Mouse (Mus musculus) liver, embryonic 15.5 days (tissue): ENCODE data around the gene Kcnk13. TPM values are rescaled to one million over a fixed set of nuclear protein-coding genes. Genes with fewer than 3 reads are reported as not detected.

Experiments used
- ATAC-seq: fragments of 200-750 bp; cut with Nextera tagmentation; 2 replicates; pipeline ENCODE4 v1.8.0; 2017; ENCODE audit warnings: moderate number of reproducible peaks, mild to moderate bottlenecking, moderate library complexity; ENCODE audit not compliant: insufficient read depth
- H3K27ac ChIP-seq: fragments of 300-500 bp; sonication (generic); replicated peaks from 2 replicates; pipeline ENCODE4 v1.5.1; 2015; ENCODE audit warnings: mild to moderate bottlenecking, inconsistent platforms
- H3K27me3 ChIP-seq: fragments of 300-500 bp; sonication (generic); 2 replicates; pipeline ENCODE4 v1.6.1; 2015; ENCODE audit warnings: mild to moderate bottlenecking, inconsistent platforms
- H3K36me3 ChIP-seq: fragments of 300-500 bp; sonication (generic); replicated peaks from 2 replicates; pipeline ENCODE4 v1.6.1; 2015; ENCODE audit warnings: moderate library complexity, mild to moderate bottlenecking, inconsistent platforms
- H3K4me1 ChIP-seq: fragments of 300-500 bp; sonication (generic); replicated peaks from 2 replicates; pipeline ENCODE4 v1.6.1; 2015; ENCODE audit warnings: inconsistent platforms
- H3K4me2 ChIP-seq: fragments of 300-500 bp; sonication (generic); 2 replicates; pipeline ENCODE4 v1.6.1; 2015; ENCODE audit warnings: moderate library complexity, mild to moderate bottlenecking, inconsistent platforms
- H3K4me3 ChIP-seq: fragments of 300-500 bp; sonication (generic); replicated peaks from 2 replicates; pipeline ENCODE4 v1.5.1; 2015; ENCODE audit warnings: mild to moderate bottlenecking, inconsistent platforms
- H3K9ac ChIP-seq: fragments of 300-500 bp; sonication (generic); 2 replicates; pipeline ENCODE4 v1.6.1; 2015; ENCODE audit warnings: moderate library complexity, mild to moderate bottlenecking, inconsistent platforms
- H3K9me3 ChIP-seq: fragments of 300-500 bp; sonication (generic); replicated peaks from 2 replicates; pipeline ENCODE4 v1.6.1; 2016; ENCODE audit warnings: inconsistent platforms
- WGBS: fragments of 180-500 bp; shearing (Covaris S2); methylation state at CpG from one replicate; pipeline ENCODE4 v1.1.7; 2015; ENCODE audit warnings: mixed read lengths; ENCODE audit not compliant: insufficient replicate concordance; 5-methylcytosine and 5-hydroxymethylcytosine counted together
- microRNA-seq: library from miRNA; unstranded; fragments of <30 nt; microRNA quantifications from one replicate; pipeline ENCODE4, GENCODE M21; 2016
- polyA plus RNA-seq: library from polyadenylated mRNA; unstranded; fragments of >200 nt; fragmentation: Nextera tagmentation; extraction: Ambion mirVana; gene quantifications from 2 replicates; pipeline ENCODE4 v1.2.1, GENCODE M21; 2015

Gene Kcnk13
- polyA plus RNA-seq, 1 experiment from 2014 or later, result 0.79 TPM

- Histone ChIP-seq H3K9me3 (no peaks in the 10 kb centered on the region), H3K36me3 (no peaks in the 10 kb centered on the region), H3K27me3 (peaks cover 6% of the 10 kb centered on the region), H3K27ac (no peak overlapping the region), H3K4me1 (no peaks in the 10 kb centered on the region), H3K9ac (no peak overlapping the region), H3K4me2 (no peak overlapping the region), H3K4me3 (no peak overlapping the region)
- no peak for ATAC-seq
- 58% methylated on average over 3 of the region's 3 CpGs for WGBS
Measured at GRCm38 (mm10) chr12:100099971-100100706, 135.8 kb downstream of the Kcnk13 start.

DNA sequence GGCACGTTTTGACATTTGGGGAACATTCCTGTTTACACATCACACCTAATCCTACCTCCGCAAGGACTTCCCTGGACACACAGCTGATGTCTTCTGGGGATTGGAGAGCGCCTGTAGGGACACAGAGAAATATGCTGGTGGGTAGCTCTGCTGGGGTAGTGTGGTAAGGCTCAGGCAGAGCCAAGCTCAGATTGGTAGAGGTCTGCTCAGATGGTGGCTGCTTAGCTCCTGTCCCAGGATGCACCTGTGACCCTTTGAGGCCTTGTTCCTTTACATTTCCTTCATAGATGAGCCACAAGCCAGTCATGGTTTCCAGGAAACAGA lies 136.4 kb downstream of the Kcnk13 start:
- Histone ChIP-seq H3K9me3 (no peaks in the 10 kb centered on the region), H3K4me2 (no peak overlapping the region), H3K27me3 (peaks cover 6% of the 10 kb centered on the region), H3K4me1 (no peaks in the 10 kb centered on the region), H3K27ac (no peak overlapping the region), H3K4me3 (no peak overlapping the region), H3K36me3 (no peaks in the 10 kb centered on the region), H3K9ac (no peak overlapping the region)
- ATAC-seq, result no peak
- WGBS, result 51% methylated on average over 3 of the region's 3 CpGs

DNA sequence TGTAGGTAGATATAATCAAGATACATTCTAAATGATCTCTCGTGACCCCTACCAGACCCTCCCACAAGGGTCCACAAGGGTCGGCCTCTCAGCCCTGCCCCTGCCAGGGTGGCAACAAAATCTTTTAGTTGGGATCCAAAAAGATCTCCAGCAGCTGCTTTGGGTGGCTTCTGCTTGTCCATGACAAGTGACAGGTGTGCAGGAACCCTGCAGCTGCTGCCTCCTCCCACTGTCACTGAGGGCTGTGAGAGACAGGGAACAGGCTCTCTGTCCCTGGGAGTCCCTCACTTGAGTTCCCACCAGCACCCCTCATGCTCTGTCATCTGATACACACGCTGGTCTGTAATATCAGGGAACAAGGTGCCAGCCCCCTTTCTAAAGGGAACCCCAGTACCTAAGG lies 137.4 kb downstream of the Kcnk13 start:
- H3K27me3 ChIP-seq, result peaks cover 6% of the 10 kb centered on the region
- no peak overlapping the region for H3K4me3 ChIP-seq
- no peaks in the 10 kb centered on the region for H3K36me3 ChIP-seq
- H3K4me1 ChIP-seq, result 0 out of 2 replicates have a peak, but pooled peaks cover 3% of the 10 kb centered on the region
- no peak overlapping the region for H3K27ac ChIP-seq
- no peak for ATAC-seq
- H3K9me3 ChIP-seq, result no peaks in the 10 kb centered on the region
- H3K4me2 ChIP-seq, result no peak overlapping the region
- WGBS, result 58% methylated on average over 3 of the region's 3 CpGs
- H3K9ac ChIP-seq, result no peak overlapping the region

DNA sequence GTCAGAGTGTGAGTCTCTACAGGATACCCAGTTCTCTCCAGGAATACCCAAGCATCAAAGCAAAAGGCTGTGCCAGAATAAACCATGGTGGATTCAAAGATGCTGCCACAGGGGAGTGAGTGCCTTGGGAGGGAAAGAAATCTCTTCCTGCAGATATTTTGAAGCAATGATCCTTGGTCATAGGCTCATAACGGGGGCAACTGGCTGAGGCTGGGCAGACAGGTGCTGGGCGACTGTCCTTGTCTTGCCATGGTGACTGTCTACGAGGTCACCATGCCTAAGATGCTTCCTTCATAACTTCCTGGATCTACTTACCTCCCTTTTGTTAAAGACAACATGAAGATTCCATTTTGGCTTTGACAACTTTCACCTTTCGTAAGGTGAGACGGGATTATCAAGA lies 140.2 kb downstream of the Kcnk13 start:
- peaks cover 6% of the 10 kb centered on the region for H3K27me3 ChIP-seq
- WGBS, result 59% methylated on average over 5 of the region's 5 CpGs
- H3K4me2 ChIP-seq, result no peak overlapping the region
- no peak overlapping the region for H3K4me3 ChIP-seq
- no peak for ATAC-seq
- H3K36me3 ChIP-seq, result no peaks in the 10 kb centered on the region
- no peak overlapping the region for H3K27ac ChIP-seq
- H3K9me3 ChIP-seq, result no peaks in the 10 kb centered on the region
- peaks cover 6% of the 10 kb centered on the region for H3K4me1 ChIP-seq
- no peak overlapping the region for H3K9ac ChIP-seq

- H3K9me3 ChIP-seq, result no peaks in the 10 kb centered on the region
- no peak overlapping the region for H3K9ac ChIP-seq
- no peak for ATAC-seq
- H3K27ac ChIP-seq, result no peak overlapping the region
- H3K4me1 ChIP-seq, result peaks cover 15% of the 10 kb centered on the region
- peaks cover 6% of the 10 kb centered on the region; the same call in 1 of the 2 replicates for H3K27me3 ChIP-seq
- no peaks in the 10 kb centered on the region for H3K36me3 ChIP-seq
- WGBS, result 11% methylated on average over 20 of the region's 20 CpGs
- H3K4me3 ChIP-seq, result no peak overlapping the region
- H3K4me2 ChIP-seq, result 0 out of 2 replicates have a peak overlapping the region, but pooled peaks have one; percentile 3
Measured at GRCm38 (mm10) chr12:100106275-100106895, 142.1 kb downstream of the Kcnk13 start.

DNA sequence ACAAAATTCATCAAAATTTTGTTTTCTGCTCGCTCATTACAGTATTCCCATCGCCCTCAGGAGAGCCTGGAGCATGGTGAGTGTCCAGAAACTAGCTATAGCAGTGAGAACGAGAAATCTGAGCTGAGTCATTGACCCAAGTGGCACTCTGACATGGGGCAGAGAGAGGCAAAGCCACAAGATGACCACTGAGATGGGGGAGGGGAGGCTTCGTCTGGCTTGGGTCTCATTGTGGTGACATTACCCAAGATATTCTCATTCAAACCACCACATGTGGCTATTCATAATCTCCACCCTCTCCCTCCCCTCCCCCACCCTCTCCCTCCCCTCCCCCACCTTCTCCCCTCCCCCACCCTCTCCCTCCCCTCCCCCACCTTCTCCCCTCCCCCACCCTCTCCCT lies 143.1 kb downstream of the Kcnk13 start:
- Histone ChIP-seq H3K4me2 (no peak overlapping the region), H3K9me3 (no peaks in the 10 kb centered on the region), H3K9ac (no peak overlapping the region), H3K4me1 (peaks cover 24% of the 10 kb centered on the region), H3K4me3 (no peak overlapping the region), H3K27me3 (peaks cover 6% of the 10 kb centered on the region; the same call in 1 of the 2 replicates), H3K36me3 (peaks cover 7% of the 10 kb centered on the region), H3K27ac (no peak overlapping the region)
- 43% methylated on average over 4 of the region's 4 CpGs for WGBS
- no peak for ATAC-seq

- WGBS, result under 1% methylated on average over 58 of the region's 58 CpGs
- peaks cover 24% of the 10 kb centered on the region for H3K4me1 ChIP-seq
- peak within 1 kb of the TSS; percentile 97 for H3K4me3 ChIP-seq
- H3K9ac ChIP-seq, result peak within 1 kb of the TSS; percentile 94
- peaks cover 29% of the 10 kb centered on the region for H3K36me3 ChIP-seq
- no peaks in the 10 kb centered on the region for H3K27me3 ChIP-seq
- peak within 1 kb of the TSS; percentile 80 for H3K4me2 ChIP-seq
- peak within 1 kb of the TSS; percentile 97 for H3K27ac ChIP-seq
- H3K9me3 ChIP-seq, result no peaks in the 10 kb centered on the region
- peak; percentile 87 for ATAC-seq
Measured at GRCm38 (mm10) chr12:100109986-100110696, 145.8 kb downstream of the Kcnk13 start, which contains the start of gene Psmc1. Psmc1 (plus strand) TSS chr12:100110154.

Small RNAs within 50 kb of the gene (microRNA-seq; reads per million reads assigned to microRNA genes)
- not detected for gene Gm23291

Other genes with a start within 250 kb of the Kcnk13 start
- gene Efcab11, start 80.1 kb upstream of the Kcnk13 start, polyA plus RNA-seq, result 4.4 and 5.4 TPM in 2 replicates
- gene Tdp1, start 80.0 kb upstream of the Kcnk13 start, polyA plus RNA-seq, result 22.8 and 23.3 TPM in 2 replicates
- 121 and 131 TPM in 2 replicates for gene Psmc1, start 145.7 kb downstream of the Kcnk13 start, polyA plus RNA-seq
- gene Nrde2, start 195.2 kb downstream of the Kcnk13 start, polyA plus RNA-seq, result 4.1 and 4.8 TPM in 2 replicates
- gene Calm1, start 234.9 kb downstream of the Kcnk13 start, polyA plus RNA-seq, result 390 and 490 TPM in 2 replicates